Mouse (Mus musculus): Measurements from ENCODE around the gene 6430628N08Rik. TPM values are rescaled to one million over a fixed set of nuclear protein-coding genes. Genes with fewer than 3 reads are reported as not detected.

The 6430628N08Rik gene
- total RNA-seq, 2 experiments from 2014 or later = not detected

DNA sequence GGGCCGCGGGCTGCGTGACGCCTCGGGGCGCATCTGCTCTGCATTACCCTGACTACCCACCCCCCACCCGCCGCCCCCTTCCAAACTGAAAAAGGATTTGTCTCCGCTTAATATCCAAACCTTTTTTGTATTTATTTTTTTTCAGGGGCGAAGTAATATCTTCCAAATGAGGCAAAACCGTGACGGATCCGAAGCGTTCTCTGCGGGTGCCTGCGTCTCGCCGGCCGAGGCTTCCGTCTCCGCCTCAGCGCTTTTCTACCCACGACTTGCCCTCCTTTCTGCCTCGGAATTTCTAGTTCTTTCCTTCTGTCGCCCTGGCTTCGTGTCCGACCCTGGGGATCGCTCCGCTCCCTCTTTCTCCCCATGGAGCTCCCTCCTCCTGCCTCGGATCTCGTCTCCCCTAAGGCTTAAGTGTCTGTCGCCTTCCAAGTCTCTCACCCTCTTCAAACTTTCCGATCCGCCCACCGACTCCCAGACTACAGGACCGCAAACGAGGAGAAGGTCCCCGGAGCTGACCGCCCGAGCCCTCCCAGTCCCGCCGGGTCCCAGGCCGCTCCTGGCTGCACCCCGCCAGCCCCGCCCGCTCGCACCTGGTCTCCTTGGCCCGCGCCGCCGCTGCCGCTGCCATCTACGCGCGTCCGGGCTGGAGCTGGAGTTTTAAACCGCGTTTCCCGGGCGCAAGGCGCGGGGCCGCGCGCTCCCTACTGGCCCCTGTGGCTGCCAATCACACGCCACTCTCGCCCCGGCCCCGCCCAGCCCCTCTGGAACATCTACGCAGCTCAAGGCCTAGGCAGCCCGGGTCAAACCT lies 49.0 kb downstream of the 6430628N08Rik start, which contains the start of gene Dmbx1:
Gene Dmbx1 (minus strand): TSS at position 632 of the 808 bp plus-strand sequence.
- DNase-seq = peak in 1 of 2 experiments; percentile 18

DNA sequence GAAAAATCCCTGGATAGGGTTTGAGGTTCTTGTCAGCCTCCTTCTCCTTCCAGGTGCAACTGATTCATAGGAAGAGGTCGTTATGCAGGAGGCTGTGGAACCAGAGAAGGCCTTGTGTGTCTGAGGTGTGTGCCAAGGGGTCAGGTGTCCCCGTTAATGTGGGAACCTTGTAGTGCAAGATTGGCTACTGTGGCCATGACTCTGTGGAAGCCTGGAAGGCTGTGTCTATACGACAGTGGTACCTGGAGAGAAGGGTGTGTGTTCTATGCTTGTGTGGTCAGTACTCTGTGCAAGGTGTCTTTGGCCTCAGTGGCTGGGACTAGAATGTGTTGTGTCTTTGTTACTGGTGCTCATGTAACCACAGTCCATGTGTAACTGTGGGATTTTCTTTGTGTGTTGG lies 50.2 kb downstream of the 6430628N08Rik start:
- no peak for DNase-seq

DNA sequence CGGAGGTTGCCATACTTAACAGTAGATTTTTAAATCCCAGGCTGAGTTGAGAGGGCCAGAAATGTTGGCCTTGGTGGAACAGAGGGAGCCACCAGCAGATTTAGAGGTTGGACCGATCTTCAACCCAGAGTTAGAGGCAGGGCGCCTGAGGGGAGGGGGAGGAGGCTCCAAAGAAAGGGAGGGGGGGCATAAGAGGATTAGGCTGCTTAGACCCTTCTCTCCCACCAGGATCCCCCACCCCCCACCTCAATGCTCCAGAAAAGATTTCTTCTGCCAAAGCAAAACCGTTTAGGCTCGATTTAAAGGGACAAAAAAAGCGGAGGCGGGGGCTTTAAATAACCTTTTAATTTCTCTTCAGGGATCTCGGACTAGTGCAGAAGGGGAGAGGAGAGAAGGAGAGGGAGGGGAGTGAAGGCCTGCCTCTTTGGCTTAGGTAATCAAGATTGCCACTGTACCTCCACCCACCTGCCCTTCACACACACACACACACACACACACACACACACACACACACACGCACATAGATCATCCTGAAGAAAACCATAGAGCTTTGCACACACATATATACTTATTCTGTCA lies 50.9 kb downstream of the 6430628N08Rik start:
- DNase-seq = no peak

DNA sequence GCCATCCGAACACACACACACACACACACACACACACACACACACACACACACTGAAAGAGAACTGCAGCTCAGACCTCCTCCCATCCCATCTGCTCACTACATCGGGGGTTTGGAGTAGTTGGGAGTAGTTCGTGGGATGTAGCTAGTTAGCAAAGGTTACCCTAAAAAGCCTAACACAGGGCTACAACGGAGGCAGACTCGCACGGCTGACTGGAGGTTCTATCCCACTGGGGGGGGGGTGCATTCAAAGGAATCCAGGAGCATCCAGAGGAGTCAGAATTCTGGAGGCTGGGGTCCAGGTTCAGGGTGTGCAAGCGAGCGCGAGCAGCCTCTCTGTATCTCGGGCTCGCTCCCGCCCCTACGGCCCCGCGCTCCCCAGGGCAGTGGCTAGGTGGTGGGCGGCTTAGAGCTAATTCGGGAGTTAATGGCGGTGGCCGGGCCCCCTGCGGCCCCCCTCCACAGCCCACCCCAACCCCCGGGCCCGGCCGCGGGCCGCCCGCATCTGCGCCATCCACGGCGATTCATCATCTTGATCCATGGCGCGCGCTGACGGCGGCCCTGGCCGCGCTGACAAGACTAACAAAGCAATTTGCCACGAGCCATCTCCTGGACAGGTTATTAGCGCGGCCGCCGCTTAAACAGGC lies 53.3 kb downstream of the 6430628N08Rik start:
- DNase-seq = no peak

Other genes with a start within 250 kb of the 6430628N08Rik start
- gene Cyp4b1, start 242.9 kb upstream of the 6430628N08Rik start, total RNA-seq (2021) = 10 to 100 TPM; 29.4 to 33.2 TPM
- gene Efcab14, start 152.9 kb upstream of the 6430628N08Rik start, total RNA-seq (2021) = 10 to 100 TPM; 38.8 to 43.8 TPM
- gene Tex38, start 109.6 kb upstream of the 6430628N08Rik start, total RNA-seq (2021) = 1 to 10 TPM in 1 of 2 experiments, under 1 TPM in 1; 0.45 to 1.9 TPM
- 100 to 1,000 TPM; 105 to 129 TPM for gene Atpaf1, start 105.9 kb upstream of the 6430628N08Rik start, total RNA-seq (2021)
- 1 to 10 TPM; 5.0 to 5.3 TPM for gene Mob3c, start 62.6 kb upstream of the 6430628N08Rik start, total RNA-seq (2021)
- 10 to 100 TPM; 20.6 to 22.0 TPM for gene Mknk1, start 51.5 kb upstream of the 6430628N08Rik start, total RNA-seq (2021)
- not detected for gene Kncn, start 6.3 kb upstream of the 6430628N08Rik start, total RNA-seq (2021)
- gene Dmbx1, start 49.3 kb downstream of the 6430628N08Rik start, total RNA-seq (2021) = not detected
- 1 to 10 TPM in 1 of 2 experiments, not detected in 1; 1.0 TPM for gene Faah, start 127.3 kb downstream of the 6430628N08Rik start, total RNA-seq (2021)
- gene Nsun4, start 163.2 kb downstream of the 6430628N08Rik start, total RNA-seq (2021) = 10 to 100 TPM; 29.1 to 29.5 TPM
- gene Uqcrh, start 184.4 kb downstream of the 6430628N08Rik start, total RNA-seq (2021) = 1,000 to 10,000 TPM; 1,939 to 2,067 TPM
- 10 to 100 TPM; 25.3 to 26.2 TPM for gene Lrrc41, start 184.6 kb downstream of the 6430628N08Rik start, total RNA-seq (2021)
- under 1 TPM; 0.10 to 0.26 TPM for gene Rad54l, start 233.0 kb downstream of the 6430628N08Rik start, total RNA-seq (2021)
- gene Pomgnt1, start 233.2 kb downstream of the 6430628N08Rik start, total RNA-seq (2021) = 10 to 100 TPM; 56.8 to 57.5 TPM